Mouse (Mus musculus): ENCODE measurements around the gene Rapgef4.

GRCm38 (mm10) chr2:72116103-72116502 lies 135.1 kb downstream of the Rapgef4 start:
- no peak for TF ChIP-seq CTCF (IDR thresholded peaks at IDR 0.05; ENCODE audit: insufficient read depth, low read length)
- TF ChIP-seq POLR2A (IDR thresholded peaks at IDR 0.05; ENCODE audit: borderline replicate concordance, extremely low read depth, low read depth, low read length) = no peak
